Mouse (Mus musculus) neutrophil, adult 5-6 weeks (primary cell): Measurements from ENCODE around the gene Tdrd5. TPM values are rescaled to one million over a fixed set of nuclear protein-coding genes. Genes with fewer than 3 reads are reported as not detected.
"Not testable (repeated sequence)": the region's sequence is repeated elsewhere in the genome, so short reads cannot be mapped to it uniquely, and the experiment has no call there.

Experiments used
- ATAC-seq: fragments of 151-379, 151-347 bp; 2 replicates; pipeline ENCODE4 v1.8.0; 2017; ENCODE audit warnings: mild to moderate bottlenecking, moderate TSS enrichment; ENCODE audit not compliant: insufficient number of reproducible peaks, poor library complexity, low FRiP score, severe bottlenecking; ENCODE audit errors: extremely low read depth
- total RNA-seq: library from RNA; stranded (forward); fragments of 200-1000 nt; gene quantifications from 2 replicates; pipeline ENCODE4 v1.2.3, GENCODE M21; 2017

Tdrd5 gene
- 0.23 TPM in 1 of 2 replicates, not detected in the other for total RNA-seq

DNA sequence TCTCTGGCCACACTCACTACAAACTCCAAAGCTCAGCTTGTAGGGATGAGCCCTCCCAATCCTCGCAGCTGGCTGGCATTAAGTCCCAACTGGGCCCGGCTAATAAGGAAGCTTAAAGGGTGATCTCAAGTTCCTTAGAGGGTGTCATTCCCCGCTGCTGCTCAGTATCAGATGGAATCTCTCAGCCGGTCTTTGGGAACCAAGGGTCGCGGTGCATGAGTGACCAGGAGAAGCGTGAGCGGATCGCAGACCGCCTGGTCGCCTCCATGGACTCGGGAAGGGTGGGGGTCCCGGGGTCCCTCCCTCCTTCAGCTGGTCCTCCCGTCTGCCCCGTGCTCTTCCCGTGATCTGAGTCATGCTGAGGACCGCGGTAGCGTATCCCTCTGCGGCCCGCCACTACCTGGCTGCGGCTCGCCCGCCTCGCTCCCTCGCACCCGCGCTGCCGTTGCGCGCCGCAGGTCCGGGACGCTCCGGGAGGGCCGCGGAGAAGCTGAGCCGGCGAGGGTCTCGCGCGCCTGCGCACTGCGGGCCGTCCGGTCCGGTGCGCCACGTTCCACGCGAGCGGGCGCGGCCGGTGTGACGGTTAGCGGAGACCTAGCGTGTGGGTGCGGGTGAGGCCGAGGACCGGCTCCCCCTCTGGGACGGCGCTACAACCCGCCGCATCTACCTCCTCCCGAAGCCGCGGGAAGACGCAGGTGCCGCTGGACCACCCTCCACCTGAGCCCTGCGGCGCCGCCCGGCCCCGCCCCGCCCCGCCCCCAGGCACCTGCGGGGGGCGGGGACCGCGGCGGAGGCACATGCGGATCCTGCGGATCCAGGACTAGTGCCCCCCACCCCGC, at the start of gene Tdrd5:
Gene Tdrd5 (minus strand): TSS at position 754 of the 839 bp plus-strand sequence.
- no peak for ATAC-seq

DNA sequence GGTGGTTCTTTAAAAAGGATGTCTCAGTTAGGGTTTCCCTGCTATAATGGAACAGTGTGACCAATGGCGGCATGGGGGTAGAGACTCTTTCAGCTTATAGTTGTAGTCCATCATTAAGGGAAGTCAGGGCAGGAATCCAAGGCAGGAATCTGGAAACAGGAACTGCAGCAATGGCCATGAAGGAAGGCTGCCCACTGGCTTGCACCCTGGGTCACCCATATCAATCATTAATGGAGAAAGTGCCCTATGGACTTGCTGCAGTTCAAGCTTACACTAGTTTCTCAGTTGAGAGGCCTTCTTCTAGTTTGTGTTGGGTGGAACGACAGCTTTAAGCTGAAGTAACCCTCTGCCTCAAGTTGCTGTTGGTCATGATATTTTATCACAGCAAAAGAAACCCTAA, 49.0 kb upstream of the Tdrd5 start:
- no peak for ATAC-seq

DNA sequence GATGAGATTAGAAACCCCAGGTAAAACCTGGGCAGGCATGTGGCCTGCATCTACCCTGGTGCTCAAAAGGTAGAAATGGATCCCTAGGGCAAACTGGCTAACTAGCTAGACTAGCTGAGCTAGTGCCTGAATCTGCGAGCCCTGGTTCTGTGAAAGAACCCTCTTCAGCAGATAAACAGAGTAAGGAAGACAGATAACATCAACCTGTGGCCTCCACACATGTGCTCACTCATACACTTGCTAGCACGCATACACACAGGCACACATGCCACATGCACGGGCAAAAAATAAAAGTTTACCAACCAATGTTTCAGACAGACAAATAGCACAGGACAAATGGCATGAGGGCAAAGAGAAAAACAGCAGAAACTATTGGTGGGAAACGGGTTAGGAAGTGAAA, 47.0 kb upstream of the Tdrd5 start:
- no peak for ATAC-seq

DNA sequence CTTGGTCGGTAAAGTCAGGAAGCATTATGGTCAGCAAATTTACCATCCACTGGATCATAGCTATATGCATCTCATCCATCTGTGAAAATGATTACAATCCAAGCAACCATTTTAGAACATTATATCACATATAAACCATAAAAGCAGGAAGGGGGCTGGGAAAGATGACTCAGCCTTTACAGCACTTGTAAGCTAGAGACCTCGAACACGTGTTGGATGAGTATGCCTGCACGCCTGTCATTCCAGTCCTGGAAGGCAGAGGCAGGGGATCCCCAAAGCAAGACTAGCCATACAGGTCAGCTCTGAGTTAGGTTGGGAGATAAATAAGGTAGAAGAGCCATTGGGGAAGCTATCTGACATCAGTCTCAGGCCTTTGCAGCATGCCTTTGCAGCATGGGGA, 45.6 kb upstream of the Tdrd5 start:
- no peak for ATAC-seq

DNA sequence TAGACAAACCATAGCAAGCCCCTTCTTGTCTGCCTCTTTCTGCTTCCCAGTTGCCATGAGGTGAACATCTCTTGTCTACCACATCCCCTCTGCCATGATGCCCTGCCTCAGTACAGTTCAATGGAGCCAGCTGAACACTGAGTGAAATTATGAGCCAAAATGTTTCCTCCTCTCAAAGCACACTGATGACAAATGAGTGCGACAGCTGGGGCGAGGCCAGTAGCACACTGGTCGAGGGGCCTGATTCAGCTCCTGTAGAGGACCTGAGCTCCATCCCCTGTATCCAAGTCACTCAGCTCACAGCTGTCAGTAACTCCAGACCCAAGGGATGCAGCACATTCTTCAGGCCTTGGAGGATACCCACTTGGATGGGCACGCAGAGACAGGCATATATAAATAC, 42.2 kb upstream of the Tdrd5 start:
- ATAC-seq, result no peak

DNA sequence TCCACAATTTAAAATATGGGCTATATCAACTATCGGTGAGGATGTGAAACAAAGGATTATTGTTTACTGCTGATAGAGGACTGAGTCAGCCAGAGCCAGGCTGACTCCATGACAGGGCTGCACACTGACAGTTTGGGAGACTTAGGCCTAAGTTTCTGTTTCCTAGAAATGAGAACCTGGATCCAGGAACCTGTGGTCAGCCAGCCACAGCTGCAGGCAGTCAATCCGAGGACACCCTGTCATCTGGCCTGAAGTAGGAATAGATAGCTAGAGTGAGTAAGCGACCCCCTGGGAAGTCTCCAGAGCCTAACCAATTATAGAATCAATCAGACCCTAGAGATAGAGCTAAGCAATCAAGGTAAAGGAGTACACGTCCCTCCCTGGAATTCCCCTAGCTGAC, 41.0 kb upstream of the Tdrd5 start:
- no peak for ATAC-seq

DNA sequence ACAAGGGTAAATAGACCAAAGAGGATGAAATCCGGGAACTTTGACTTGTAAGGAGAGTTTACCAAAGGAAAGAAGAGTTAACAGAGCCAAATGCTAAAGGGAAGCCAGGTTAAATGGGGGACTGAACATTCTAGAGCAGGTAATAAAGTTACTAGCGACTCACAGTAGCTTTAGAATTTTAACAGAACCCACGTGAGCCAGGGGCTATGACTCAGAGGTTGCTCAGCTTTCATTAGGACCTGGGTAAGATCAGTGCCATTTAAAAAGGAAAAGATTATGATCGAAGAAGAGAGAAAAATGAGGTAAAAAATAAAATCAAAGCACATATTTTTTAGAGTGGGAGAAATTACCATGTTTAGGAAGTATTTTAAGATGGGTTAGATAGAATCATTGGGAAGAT, 37.4 kb upstream of the Tdrd5 start:
- ATAC-seq, result no peak

DNA sequence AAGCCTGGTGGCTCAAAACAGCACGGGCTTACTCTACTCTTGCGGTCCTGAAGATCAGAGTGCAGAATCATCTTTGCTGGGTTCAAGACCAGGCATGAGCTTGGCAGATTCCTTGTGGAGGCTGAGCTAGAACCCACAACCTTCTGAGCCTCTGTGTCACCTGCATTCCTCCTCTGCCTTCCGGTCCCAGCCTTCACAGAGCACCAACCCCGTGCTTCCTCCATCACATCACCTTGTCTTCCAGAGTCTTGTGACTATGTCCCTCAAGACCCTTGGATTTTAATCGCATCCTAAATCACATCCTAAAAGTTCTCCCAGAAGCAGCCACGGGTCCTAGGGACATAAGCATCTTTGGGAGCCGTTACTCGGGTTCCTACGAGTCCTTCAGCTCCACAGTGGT, 19.7 kb upstream of the Tdrd5 start:
- ATAC-seq, result no peak

DNA sequence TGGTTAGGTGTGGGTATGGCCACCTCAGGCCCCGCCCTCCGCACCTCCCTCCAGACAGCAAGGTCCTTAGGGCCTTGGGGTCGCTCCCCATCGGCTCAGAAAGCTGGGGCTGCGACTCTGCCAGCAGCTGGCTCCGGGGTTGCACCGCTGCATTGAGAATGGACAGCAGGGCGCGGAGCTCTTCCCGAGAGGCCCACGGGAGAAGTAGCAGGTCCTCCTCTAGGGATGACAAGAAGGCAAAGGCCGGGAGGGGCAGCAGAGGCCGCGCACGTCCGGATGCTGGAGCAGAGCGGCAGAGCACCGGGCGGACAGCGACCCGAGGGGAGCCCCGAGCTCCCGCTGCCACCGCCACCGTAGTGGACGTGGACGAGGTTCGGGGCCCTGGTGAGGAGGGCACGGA, 7.2 kb upstream of the Tdrd5 start, which contains the start of gene Nphs2:
Gene Nphs2 (plus strand): TSS at position 98 of the 400 bp plus-strand sequence.
- no peak for ATAC-seq

DNA sequence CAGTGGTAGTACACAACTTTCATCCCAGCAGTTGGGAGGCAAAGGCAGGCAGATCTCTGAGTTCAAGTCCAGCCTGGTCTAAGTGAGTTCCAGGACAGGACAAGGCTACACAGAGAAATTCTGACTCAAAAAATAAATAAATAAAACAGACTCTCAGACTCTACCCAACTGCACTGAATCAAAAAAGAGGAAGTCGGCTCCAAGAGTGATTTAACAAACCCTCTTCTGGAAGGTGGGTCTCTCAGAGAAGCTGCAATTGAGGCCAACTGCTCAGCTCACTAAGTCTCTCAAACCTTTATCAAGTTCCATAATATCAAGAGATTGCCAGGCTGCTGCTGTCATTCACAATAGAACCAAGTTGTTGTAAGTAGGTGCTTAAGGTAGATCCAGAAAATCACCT, 5.1 kb upstream of the Tdrd5 start:
- no peak for ATAC-seq

DNA sequence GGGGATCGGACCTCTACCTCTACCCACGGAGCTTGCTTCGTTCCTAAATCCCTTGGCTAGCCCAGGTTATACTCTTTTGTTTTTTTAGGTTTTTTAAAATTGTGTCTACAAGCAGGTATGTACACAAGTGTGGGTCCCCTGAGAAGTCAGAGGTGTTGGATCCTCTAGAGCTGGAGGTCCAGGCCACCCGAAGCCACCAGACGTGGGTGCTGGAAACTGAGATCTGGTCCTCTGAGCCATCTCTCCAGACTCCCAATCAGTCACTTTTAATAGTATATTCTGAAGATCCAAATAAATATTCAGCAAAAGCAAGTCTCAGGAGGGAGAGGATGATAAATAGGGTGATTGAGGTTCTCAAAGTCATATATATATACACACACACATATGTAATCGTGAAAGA, 13.4 kb downstream of the Tdrd5 start:
- ATAC-seq, result no peak

DNA sequence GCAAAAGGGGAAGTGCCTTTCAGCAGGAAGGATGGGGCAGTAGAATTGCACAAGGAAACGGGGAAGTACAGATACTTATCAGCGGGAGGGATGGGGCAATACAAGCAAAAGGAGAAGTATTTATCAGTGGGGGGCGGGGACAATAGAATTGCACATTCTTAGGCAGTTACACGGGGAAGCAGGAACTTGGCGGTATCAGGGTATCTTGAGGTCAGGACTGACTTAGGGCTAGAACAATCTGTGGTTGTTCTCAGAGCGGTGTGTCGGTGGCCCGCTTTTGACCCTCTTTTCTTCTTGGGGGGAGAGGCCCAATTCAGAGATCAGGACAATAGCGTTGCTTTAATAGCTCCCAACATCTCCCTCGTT, 14.3 kb downstream of the Tdrd5 start:
- ATAC-seq, result not testable (repeated sequence)

DNA sequence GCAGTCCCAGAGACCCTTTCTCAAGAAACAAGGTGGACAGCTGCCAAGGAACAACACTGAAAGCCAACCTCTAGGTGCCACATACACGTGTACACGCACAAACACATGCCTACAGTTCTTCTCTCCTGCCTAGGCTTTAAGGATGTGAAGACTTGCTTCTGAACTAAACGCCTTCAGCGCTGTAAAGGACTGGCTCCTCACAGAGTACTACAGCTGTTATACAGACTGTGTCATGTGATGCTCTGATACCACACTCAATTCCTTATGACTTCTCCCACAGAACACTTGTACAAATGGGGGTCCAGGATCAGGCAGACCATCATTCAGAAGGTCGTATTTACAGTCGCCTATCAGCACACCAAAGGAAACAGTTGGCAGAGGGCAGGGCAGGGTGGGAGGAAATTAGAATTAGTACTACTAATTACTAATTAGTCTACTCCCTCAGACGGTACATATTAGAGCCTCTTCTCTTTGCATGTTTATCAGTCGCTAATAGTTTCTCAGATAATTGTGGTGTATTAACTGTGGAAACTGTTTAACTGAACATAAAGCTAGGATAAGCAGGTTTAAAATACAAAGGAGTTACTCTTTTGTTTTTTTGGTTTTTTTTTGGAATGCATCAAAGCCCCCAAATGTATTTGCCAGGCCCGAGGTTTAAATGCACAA, 14.8 kb downstream of the Tdrd5 start:
- no peak for ATAC-seq

DNA sequence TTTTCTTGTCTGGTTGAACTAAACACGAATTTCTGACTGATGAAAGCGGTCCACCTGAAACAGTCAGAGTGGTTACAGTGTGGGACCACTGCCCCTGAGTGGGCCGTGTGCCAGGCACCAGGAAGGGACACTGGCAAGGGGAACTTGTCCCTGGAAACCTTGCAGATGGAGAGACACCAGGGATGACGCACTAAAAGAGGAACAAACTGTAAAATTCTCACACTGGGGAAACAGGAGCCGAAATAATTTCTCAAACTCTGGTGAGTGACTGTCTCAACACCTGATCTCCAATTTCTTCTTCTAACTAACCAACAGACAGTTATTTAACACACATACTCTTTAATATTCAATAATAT, 17.9 kb downstream of the Tdrd5 start:
- no peak for ATAC-seq

DNA sequence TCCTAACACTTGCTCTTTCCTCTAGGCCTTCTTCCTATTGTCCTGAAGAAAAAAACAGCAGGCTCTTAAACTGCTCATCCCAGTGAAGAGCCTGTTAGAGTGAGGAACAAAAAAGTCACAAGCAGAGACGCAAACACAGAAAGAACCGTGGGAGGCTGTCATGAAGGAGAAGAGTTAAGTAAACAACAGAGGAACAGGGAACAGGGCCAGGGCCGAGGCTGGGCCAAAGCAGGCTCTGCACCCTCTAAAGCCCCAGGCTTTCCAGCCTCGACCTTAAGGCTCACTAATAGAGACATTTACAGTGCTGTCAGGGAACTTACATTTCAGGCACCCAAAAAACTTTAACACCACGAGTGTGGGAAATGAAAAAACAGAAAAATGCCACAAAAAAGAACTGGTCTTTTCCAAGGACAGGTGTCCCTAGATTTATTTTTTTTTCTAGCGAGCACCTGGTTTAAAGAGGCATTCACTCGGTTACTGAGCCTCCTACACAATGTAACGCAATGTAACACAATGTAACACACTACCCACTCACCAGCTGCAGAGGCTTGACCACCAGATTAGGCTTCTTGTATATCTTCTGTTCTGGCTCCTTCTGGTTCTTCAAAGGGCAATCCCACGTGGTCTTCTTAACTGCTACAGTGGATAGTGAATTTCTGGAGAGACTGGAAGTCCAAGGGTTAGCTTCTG, 18.5 kb downstream of the Tdrd5 start:
- no peak for ATAC-seq

DNA sequence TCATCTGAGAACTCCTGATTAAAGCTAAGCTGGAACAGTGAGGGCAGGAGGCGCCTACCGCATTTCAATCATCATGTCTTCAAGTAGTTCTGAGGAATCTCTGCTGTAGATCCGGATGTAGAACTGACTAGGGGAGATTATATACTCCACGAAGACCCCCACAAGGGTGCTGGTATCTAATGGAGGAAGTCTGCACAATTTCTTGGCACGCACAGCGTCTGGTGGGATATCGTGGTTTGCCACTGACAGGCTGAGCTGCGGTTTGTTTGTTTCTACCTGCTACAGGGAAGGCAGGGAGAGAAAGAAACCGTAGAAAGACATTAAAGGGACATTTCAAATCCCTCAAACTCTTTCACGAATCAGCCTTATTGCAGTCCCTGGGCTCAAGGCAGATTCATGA, 19.3 kb downstream of the Tdrd5 start:
- ATAC-seq, result no peak

DNA sequence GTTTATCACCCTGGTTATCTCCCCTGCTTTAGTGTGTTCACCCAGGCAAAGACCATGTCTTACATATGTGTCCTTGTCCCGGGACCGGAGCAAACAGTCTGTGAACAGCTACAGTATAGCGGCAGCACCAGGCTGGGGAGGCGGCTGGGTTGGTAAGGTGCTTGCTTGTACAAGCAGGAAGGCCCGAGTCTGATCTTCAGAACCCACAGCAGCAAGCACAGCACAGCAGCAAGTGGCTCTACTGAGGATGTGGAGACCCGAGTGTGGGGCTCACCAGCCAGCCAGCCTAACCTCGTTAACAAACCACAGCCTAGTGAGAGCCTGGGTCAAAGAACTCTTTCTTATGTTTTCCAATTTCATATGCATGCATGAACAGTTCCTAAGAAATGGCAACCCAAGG, 23.3 kb downstream of the Tdrd5 start:
- ATAC-seq, result no peak

DNA sequence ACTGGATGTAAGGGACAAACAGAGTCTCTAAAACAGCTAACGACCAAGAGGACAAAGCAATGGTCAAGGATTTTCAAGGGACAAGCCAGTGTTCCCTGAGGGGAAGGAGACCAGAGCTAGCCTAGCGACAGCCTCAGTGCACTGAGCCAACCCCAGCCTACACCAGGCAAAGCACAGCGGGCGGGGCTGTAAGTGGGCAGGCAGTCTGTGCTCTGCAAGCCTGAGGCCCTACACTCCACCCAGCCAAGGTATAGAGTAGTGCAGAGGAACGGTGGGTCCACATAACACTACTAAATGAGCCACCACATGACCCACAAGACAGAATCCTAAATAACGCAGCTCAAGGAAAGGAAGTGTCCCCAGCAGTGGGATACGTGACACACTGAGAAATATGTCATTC, 29.8 kb downstream of the Tdrd5 start:
- no peak for ATAC-seq

DNA sequence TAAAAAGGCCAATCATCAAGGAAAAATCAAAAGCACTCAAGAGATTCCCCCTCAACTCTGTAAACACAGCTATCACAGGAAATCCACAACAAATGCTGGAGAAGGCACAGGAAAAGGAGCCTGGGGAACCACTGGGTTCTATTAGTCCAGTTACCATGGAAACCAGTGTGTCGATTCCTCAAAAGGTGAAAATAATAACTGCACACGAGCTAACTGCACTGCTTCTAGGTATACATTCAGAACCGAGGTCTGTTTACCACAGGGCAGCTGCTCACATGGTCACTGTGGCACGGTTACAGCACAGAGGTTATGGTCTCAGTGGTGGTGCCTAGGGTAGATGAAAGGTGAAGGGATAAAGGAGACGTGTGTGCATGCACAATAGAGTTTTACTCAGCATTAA, 31.8 kb downstream of the Tdrd5 start:
- ATAC-seq, result no peak

DNA sequence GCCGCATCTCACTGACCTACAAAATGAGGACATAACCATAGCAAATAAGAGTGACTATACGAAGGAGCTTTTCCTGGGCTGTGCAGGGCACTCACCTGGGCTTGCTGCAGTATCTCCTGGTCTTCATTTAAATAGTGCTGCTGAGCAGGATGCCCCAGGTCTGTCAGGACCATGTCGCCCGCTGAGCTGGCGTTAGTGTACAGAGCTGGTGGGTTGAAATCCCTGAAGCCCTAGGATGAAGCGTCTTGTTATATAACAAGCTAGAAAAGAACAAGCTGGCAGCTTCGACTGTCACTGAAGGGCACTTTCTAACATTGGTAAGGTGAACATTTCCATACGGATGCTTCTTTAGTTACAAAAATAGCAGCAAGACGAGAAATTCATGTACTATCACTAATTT, 33.0 kb downstream of the Tdrd5 start:
- ATAC-seq, result no peak
